Mouse (Mus musculus) cerebellum, adult 2 months (tissue): Measurements from ENCODE around the gene Ciao2a.

Experiments used
- CTCF ChIP-seq: fragments of 200-500 bp; IDR thresholded peaks from 2 replicates; pipeline ENCODE4 v1.5.1; 2011; ENCODE audit warnings: low read depth, mild to moderate bottlenecking, control low read depth, low read length, moderate library complexity, borderline replicate concordance; ENCODE audit not compliant: insufficient read depth
- POLR2A ChIP-seq: fragments of 200-500 bp; IDR thresholded peaks from 2 replicates; pipeline ENCODE4 v1.6.1; 2011; ENCODE audit warnings: low read length, control low read depth, borderline replicate concordance; ENCODE audit not compliant: insufficient read depth

- TF ChIP-seq CTCF = no peak
- TF ChIP-seq POLR2A = no peak
Measured at GRCm38 (mm10) chr9:66171275-66171921, 45.0 kb downstream of the Ciao2a start.
